Mouse (Mus musculus) neural tube, embryonic 15.5 days (tissue): ENCODE measurements at regions not wholly inside any gene's neighbourhood (a gene's known extent, or its start where the extent isn't known, plus 50 kb on each side); places are given as distances from the start of the nearest gene placed in this dataset.

Source experiments
- ATAC-seq: fragments of 200-750 bp; cut with Nextera tagmentation; 2 replicates; pipeline ENCODE4 v1.8.0; 2017; ENCODE audit warnings: mild to moderate bottlenecking, moderate TSS enrichment, moderate library complexity; ENCODE audit not compliant: low FRiP score
- H3K27ac ChIP-seq: fragments of 300-500 bp; sonication (generic); replicated peaks from 2 replicates; pipeline ENCODE4 v1.5.1; 2015; ENCODE audit warnings: mild to moderate bottlenecking, inconsistent platforms
- H3K27me3 ChIP-seq: fragments of 300-500 bp; sonication (generic); replicated peaks from 2 replicates; pipeline ENCODE4 v1.6.1; 2015; ENCODE audit warnings: inconsistent platforms
- H3K36me3 ChIP-seq: fragments of 300-500 bp; sonication (generic); 2 replicates; pipeline ENCODE4 v1.6.1; 2015; ENCODE audit warnings: inconsistent platforms
- H3K4me1 ChIP-seq: fragments of 300-500 bp; sonication (generic); 2 replicates; pipeline ENCODE4 v1.6.1; 2015; ENCODE audit warnings: inconsistent platforms
- H3K4me2 ChIP-seq: fragments of 300-500 bp; sonication (generic); 2 replicates; pipeline ENCODE4 v1.6.1; 2015; ENCODE audit warnings: inconsistent platforms, mild to moderate bottlenecking, moderate library complexity
- H3K4me3 ChIP-seq: fragments of 300-500 bp; sonication (generic); replicated peaks from 2 replicates; pipeline ENCODE4 v1.5.1; 2015; ENCODE audit warnings: mild to moderate bottlenecking, inconsistent platforms
- H3K9ac ChIP-seq: fragments of 300-500 bp; sonication (generic); replicated peaks from 2 replicates; pipeline ENCODE4 v1.6.1; 2015; ENCODE audit warnings: mild to moderate bottlenecking, inconsistent platforms
- H3K9me3 ChIP-seq: fragments of 300-500 bp; sonication (generic); replicated peaks from 2 replicates; pipeline ENCODE4 v1.6.1; 2016; ENCODE audit warnings: inconsistent platforms
- WGBS: fragments of 180-500 bp; shearing (Covaris S2); methylation state at CpG from one replicate; pipeline ENCODE4 v1.1.7; 2015; ENCODE audit warnings: mixed read lengths; 5-methylcytosine and 5-hydroxymethylcytosine counted together

GRCm38 (mm10) chr8:64366974-64367266, 160.8 kb upstream of the Tll1 start:
- no peak overlapping the region for H3K27ac ChIP-seq
- no peaks in the 10 kb centered on the region for H3K4me1 ChIP-seq
- WGBS = 37% methylated on average over 9 of the region's 9 CpGs
- H3K9ac ChIP-seq = no peak overlapping the region
- H3K9me3 ChIP-seq = no peaks in the 10 kb centered on the region
- H3K4me2 ChIP-seq = no peak overlapping the region
- no peaks in the 10 kb centered on the region for H3K36me3 ChIP-seq
- ATAC-seq = no peak
- H3K4me3 ChIP-seq = no peak overlapping the region
- H3K27me3 ChIP-seq = no peaks in the 10 kb centered on the region

GRCm38 (mm10) chr8:64366226-64366973, 160.3 kb upstream of the Tll1 start:
- Histone ChIP-seq H3K4me2 (no peak overlapping the region), H3K36me3 (no peaks in the 10 kb centered on the region), H3K4me3 (no peak overlapping the region), H3K9me3 (no peaks in the 10 kb centered on the region), H3K27ac (no peak overlapping the region), H3K4me1 (no peaks in the 10 kb centered on the region), H3K27me3 (no peaks in the 10 kb centered on the region), H3K9ac (no peak overlapping the region)
- no peak for ATAC-seq
- 69% methylated on average over 11 of the region's 11 CpGs for WGBS

- no peak overlapping the region for H3K4me2 ChIP-seq
- no peak overlapping the region for H3K4me3 ChIP-seq
- no peak overlapping the region for H3K9ac ChIP-seq
- ATAC-seq = no peak
- no peaks in the 10 kb centered on the region for H3K27me3 ChIP-seq
- no peaks in the 10 kb centered on the region for H3K9me3 ChIP-seq
- no peak overlapping the region for H3K27ac ChIP-seq
- H3K36me3 ChIP-seq = no peaks in the 10 kb centered on the region
- H3K4me1 ChIP-seq = no peaks in the 10 kb centered on the region
- 88% methylated on average over 5 of the region's 5 CpGs for WGBS
Measured at GRCm38 (mm10) chr8:64357092-64357491, 151.0 kb upstream of the Tll1 start.

- Histone ChIP-seq H3K36me3 (no peaks in the 10 kb centered on the region), H3K9ac (no peak overlapping the region)
- no peak for ATAC-seq
Measured at GRCm38 (mm10) chr8:64348082-64348646, 142.1 kb upstream of the Tll1 start.

GRCm38 (mm10) chr8:64347490-64347889, 141.4 kb upstream of the Tll1 start:
- Histone ChIP-seq H3K27me3 (no peaks in the 10 kb centered on the region), H3K4me3 (no peak overlapping the region), H3K9me3 (no peaks in the 10 kb centered on the region), H3K36me3 (no peaks in the 10 kb centered on the region), H3K9ac (no peak overlapping the region), H3K27ac (no peak overlapping the region), H3K4me1 (no peaks in the 10 kb centered on the region), H3K4me2 (no peak overlapping the region)
- no peak for ATAC-seq
- 93% methylated on average over 2 of the region's 2 CpGs for WGBS

More at GRCm38 (mm10) chr8:64348082-64348646, 142.1 kb upstream of the Tll1 start:
- Histone ChIP-seq H3K9me3 (no peaks in the 10 kb centered on the region), H3K4me2 (no peak overlapping the region), H3K27ac (no peak overlapping the region), H3K4me1 (no peaks in the 10 kb centered on the region), H3K27me3 (no peaks in the 10 kb centered on the region), H3K4me3 (no peak overlapping the region)
- 46% methylated on average over 3 of the region's 3 CpGs for WGBS

- H3K27ac ChIP-seq = no peak overlapping the region
- H3K9me3 ChIP-seq = no peaks in the 10 kb centered on the region
- ATAC-seq = no peak
- H3K4me2 ChIP-seq = no peak overlapping the region
- no peaks in the 10 kb centered on the region for H3K36me3 ChIP-seq
- H3K4me3 ChIP-seq = no peak overlapping the region
- 79% methylated on average over 5 of the region's 5 CpGs for WGBS
- no peaks in the 10 kb centered on the region for H3K4me1 ChIP-seq
- no peak overlapping the region for H3K9ac ChIP-seq
- no peaks in the 10 kb centered on the region for H3K27me3 ChIP-seq
Measured at GRCm38 (mm10) chr8:64346428-64346827, 140.4 kb upstream of the Tll1 start.

- H3K9ac ChIP-seq = no peak overlapping the region
- ATAC-seq = no peak
- no peak overlapping the region for H3K4me2 ChIP-seq
- no peaks in the 10 kb centered on the region for H3K27me3 ChIP-seq
- no peak overlapping the region for H3K4me3 ChIP-seq
- no peaks in the 10 kb centered on the region for H3K9me3 ChIP-seq
- H3K27ac ChIP-seq = no peak overlapping the region
- H3K36me3 ChIP-seq = no peaks in the 10 kb centered on the region
- H3K4me1 ChIP-seq = no peaks in the 10 kb centered on the region
- WGBS = 89% methylated on average over 1 of the region's 1 CpGs
Measured at GRCm38 (mm10) chr8:64344933-64345332, 138.9 kb upstream of the Tll1 start.

GRCm38 (mm10) chr8:64343600-64343999, 137.5 kb upstream of the Tll1 start:
- ATAC-seq = no peak
- H3K9me3 ChIP-seq = no peaks in the 10 kb centered on the region
- H3K36me3 ChIP-seq = no peaks in the 10 kb centered on the region
- H3K4me3 ChIP-seq = no peak overlapping the region
- WGBS = 84% methylated on average over 7 of the region's 7 CpGs
- H3K27ac ChIP-seq = no peak overlapping the region
- no peak overlapping the region for H3K9ac ChIP-seq
- H3K4me2 ChIP-seq = no peak overlapping the region
- no peaks in the 10 kb centered on the region for H3K27me3 ChIP-seq
- no peaks in the 10 kb centered on the region for H3K4me1 ChIP-seq

- no peaks in the 10 kb centered on the region for H3K27me3 ChIP-seq
- no peak overlapping the region for H3K9ac ChIP-seq
- no peak overlapping the region for H3K4me2 ChIP-seq
- no peak overlapping the region for H3K4me3 ChIP-seq
- H3K36me3 ChIP-seq = no peaks in the 10 kb centered on the region
- no peak for ATAC-seq
- H3K27ac ChIP-seq = no peak overlapping the region
- H3K9me3 ChIP-seq = no peaks in the 10 kb centered on the region
- no peaks in the 10 kb centered on the region for H3K4me1 ChIP-seq
Measured at GRCm38 (mm10) chr8:64342397-64342796, 136.3 kb upstream of the Tll1 start.

GRCm38 (mm10) chr8:64337356-64337755, 131.3 kb upstream of the Tll1 start:
- no peak overlapping the region for H3K27ac ChIP-seq
- no peaks in the 10 kb centered on the region for H3K9me3 ChIP-seq
- H3K27me3 ChIP-seq = no peaks in the 10 kb centered on the region
- ATAC-seq = no peak
- H3K4me1 ChIP-seq = no peaks in the 10 kb centered on the region
- no peaks in the 10 kb centered on the region for H3K36me3 ChIP-seq
- no peak overlapping the region for H3K4me3 ChIP-seq
- H3K9ac ChIP-seq = no peak overlapping the region
- WGBS = 60% methylated on average over 7 of the region's 7 CpGs
- H3K4me2 ChIP-seq = no peak overlapping the region

GRCm38 (mm10) chr8:64336546-64336945, 130.5 kb upstream of the Tll1 start:
- Histone ChIP-seq H3K4me2 (no peak overlapping the region), H3K9ac (no peak overlapping the region), H3K27ac (no peak overlapping the region), H3K36me3 (no peaks in the 10 kb centered on the region), H3K27me3 (no peaks in the 10 kb centered on the region), H3K4me3 (no peak overlapping the region), H3K4me1 (no peaks in the 10 kb centered on the region), H3K9me3 (no peaks in the 10 kb centered on the region)
- no peak for ATAC-seq

GRCm38 (mm10) chr8:64335495-64335894, 129.4 kb upstream of the Tll1 start:
- Histone ChIP-seq H3K27ac (no peak overlapping the region), H3K4me2 (no peak overlapping the region), H3K27me3 (no peaks in the 10 kb centered on the region), H3K4me1 (no peaks in the 10 kb centered on the region), H3K9me3 (no peaks in the 10 kb centered on the region), H3K36me3 (no peaks in the 10 kb centered on the region), H3K4me3 (no peak overlapping the region), H3K9ac (no peak overlapping the region)
- 58% methylated on average over 5 of the region's 5 CpGs for WGBS
- ATAC-seq = no peak
